Mouse (Mus musculus): ENCODE measurements around the gene Sumo1. TPM values are rescaled to one million over a fixed set of nuclear protein-coding genes. Genes with fewer than 3 reads are reported as not detected.
A peak's percentile ranks its signal among the peaks of the same experiment; 100 is the strongest.

The Sumo1 gene
- polyA plus RNA-seq, 1 experiment from 2014 or later, result 460 TPM

DNA sequence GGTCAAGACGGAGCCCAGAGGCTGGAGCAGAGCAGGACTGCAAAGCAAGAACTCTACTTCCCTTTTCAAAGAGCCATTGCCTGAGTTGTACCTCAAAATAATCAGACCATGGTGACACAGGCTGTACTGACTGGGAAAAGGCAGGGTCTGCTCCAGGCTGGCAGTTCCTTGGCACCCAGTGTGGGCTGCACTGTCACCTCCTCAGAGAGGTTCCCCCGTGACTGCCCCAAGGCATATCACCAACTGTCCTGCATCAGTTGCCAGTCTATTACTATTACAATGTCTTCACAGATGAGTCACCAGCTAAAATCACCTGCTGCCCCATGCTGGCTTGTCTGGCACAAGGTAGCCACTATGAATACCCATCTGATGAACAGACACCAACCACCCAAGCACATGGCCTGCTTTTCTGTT is 77.0 kb downstream of the Sumo1 start:
- no peak overlapping the region for H3K4me2 ChIP-seq (replicated peaks; ENCODE audit: low read depth, low read length)
- peaks cover 3% of the 10 kb centered on the region; the same call in 1 of the 2 replicates for H3K27me3 ChIP-seq (ENCODE audit: control insufficient read depth, insufficient read depth, low read length)
- H3K27ac ChIP-seq (ENCODE audit: low read depth, low read length), result no peak overlapping the region
- H3K9me3 ChIP-seq (ENCODE audit: control insufficient read depth, low read length), result no peaks in the 10 kb centered on the region
- 84% methylated on average over 2 of the region's 2 CpGs for WGBS
- H3K9ac ChIP-seq (ENCODE audit: low read depth, low read length), result no peak overlapping the region
- no peaks in the 10 kb centered on the region for H3K36me3 ChIP-seq (ENCODE audit: control insufficient read depth, insufficient read depth, low read length)
- H3K4me3 ChIP-seq (ENCODE audit: low read length), result no peak overlapping the region
- ATAC-seq (ENCODE audit: low FRiP score, low TSS enrichment), result no peak
- H3K4me1 ChIP-seq (ENCODE audit: control insufficient read depth, insufficient read depth, low read length), result peaks cover 26% of the 10 kb centered on the region

DNA sequence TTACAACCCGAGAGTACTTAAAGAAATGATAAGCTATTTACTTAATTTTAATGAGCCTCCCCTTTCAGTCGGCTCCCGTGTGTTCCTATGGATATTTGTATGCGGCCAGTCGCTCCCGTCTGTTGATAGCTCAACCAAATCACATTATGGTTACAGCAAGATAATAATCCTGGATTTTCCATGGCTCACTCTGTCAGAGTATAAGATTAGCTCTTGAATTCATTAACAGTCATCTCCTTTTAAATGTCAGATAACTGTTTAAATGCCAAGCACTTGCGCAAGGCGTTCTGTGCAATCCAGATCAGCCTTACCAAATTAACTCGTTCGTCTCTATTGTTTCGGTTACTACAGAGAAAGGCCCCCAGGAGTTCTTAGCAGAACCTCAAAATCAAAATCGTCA is 77.8 kb downstream of the Sumo1 start:
- Histone ChIP-seq H3K36me3 (ENCODE audit: control insufficient read depth, insufficient read depth, low read length) (no peaks in the 10 kb centered on the region), H3K27me3 (ENCODE audit: control insufficient read depth, insufficient read depth, low read length) (peaks cover 3% of the 10 kb centered on the region; the same call in 1 of the 2 replicates), H3K4me1 (ENCODE audit: control insufficient read depth, insufficient read depth, low read length) (peaks cover 26% of the 10 kb centered on the region), H3K9me3 (ENCODE audit: control insufficient read depth, low read length) (no peaks in the 10 kb centered on the region), H3K4me2 (replicated peaks; ENCODE audit: low read depth, low read length) (no peak overlapping the region; the same call in 1 of the 2 replicates), H3K4me3 (ENCODE audit: low read length) (no peak overlapping the region), H3K27ac (ENCODE audit: low read depth, low read length) (no peak overlapping the region), H3K9ac (ENCODE audit: low read depth, low read length) (no peak overlapping the region)
- ATAC-seq (ENCODE audit: low FRiP score, low TSS enrichment), result no peak
- 36% methylated on average over 12 of the region's 12 CpGs for WGBS

DNA sequence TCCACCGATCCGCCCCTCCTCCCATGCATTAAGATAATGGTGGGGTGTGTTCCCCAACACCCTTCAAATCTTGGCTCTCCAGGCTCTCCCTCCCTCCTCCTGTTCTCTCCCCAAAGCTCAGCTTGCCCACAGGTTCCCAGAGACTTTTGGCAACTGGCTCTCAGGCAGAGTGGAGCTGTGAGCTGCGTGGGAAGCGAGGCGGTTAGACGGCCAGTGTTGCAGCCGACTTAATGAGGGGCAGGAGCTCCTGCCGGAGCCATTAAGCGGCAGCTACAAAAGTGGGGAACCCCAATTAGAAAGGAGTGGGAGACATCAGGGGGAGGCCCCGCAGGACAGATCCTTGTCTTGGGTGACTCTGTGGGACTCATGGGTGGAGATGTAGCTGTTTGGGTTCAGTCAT is 78.3 kb downstream of the Sumo1 start:
- Histone ChIP-seq H3K4me1 (ENCODE audit: control insufficient read depth, insufficient read depth, low read length) (peaks cover 26% of the 10 kb centered on the region), H3K27ac (ENCODE audit: low read depth, low read length) (no peak overlapping the region), H3K27me3 (ENCODE audit: control insufficient read depth, insufficient read depth, low read length) (peaks cover 3% of the 10 kb centered on the region; the same call in 1 of the 2 replicates), H3K4me3 (ENCODE audit: low read length) (0 out of 2 replicates have a peak overlapping the region, but pooled peaks have one; percentile 2), H3K9ac (ENCODE audit: low read depth, low read length) (no peak overlapping the region), H3K9me3 (ENCODE audit: control insufficient read depth, low read length) (no peaks in the 10 kb centered on the region), H3K4me2 (replicated peaks; ENCODE audit: low read depth, low read length) (peak overlapping the region; percentile 25; the same call in 1 of the 2 replicates), H3K36me3 (ENCODE audit: control insufficient read depth, insufficient read depth, low read length) (no peaks in the 10 kb centered on the region)
- 10% methylated on average over 10 of the region's 10 CpGs for WGBS
- ATAC-seq (ENCODE audit: low FRiP score, low TSS enrichment), result no peak

DNA sequence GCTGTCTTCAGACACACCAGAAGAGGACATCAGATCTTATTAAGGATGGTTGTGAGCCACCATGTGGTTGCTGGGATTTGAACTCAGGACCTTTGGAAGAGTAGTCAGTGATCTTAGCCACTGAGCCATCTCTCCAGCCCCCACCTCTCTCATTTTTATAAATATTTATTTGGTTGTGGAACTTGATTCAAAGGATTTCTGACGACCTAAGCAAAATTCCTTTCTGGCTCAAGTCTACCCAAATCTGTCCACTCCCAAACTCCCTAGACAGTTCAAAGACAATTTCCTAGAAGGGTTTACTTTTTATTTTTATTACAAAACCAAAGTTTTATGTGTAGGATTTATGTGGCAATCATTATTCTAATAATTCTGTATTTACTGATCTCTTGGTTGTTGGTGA is 81.4 kb downstream of the Sumo1 start:
- Histone ChIP-seq H3K4me2 (replicated peaks; ENCODE audit: low read depth, low read length) (no peak overlapping the region), H3K9ac (ENCODE audit: low read depth, low read length) (no peak overlapping the region), H3K9me3 (ENCODE audit: control insufficient read depth, low read length) (no peaks in the 10 kb centered on the region), H3K27me3 (ENCODE audit: control insufficient read depth, insufficient read depth, low read length) (peaks cover 3% of the 10 kb centered on the region; the same call in 1 of the 2 replicates), H3K4me1 (ENCODE audit: control insufficient read depth, insufficient read depth, low read length) (peaks cover 19% of the 10 kb centered on the region), H3K4me3 (ENCODE audit: low read length) (no peak overlapping the region), H3K36me3 (ENCODE audit: control insufficient read depth, insufficient read depth, low read length) (no peaks in the 10 kb centered on the region), H3K27ac (ENCODE audit: low read depth, low read length) (no peak overlapping the region)
- WGBS, result 49% methylated on average over 1 of the region's 1 CpGs
- no peak for ATAC-seq (ENCODE audit: low FRiP score, low TSS enrichment)

DNA sequence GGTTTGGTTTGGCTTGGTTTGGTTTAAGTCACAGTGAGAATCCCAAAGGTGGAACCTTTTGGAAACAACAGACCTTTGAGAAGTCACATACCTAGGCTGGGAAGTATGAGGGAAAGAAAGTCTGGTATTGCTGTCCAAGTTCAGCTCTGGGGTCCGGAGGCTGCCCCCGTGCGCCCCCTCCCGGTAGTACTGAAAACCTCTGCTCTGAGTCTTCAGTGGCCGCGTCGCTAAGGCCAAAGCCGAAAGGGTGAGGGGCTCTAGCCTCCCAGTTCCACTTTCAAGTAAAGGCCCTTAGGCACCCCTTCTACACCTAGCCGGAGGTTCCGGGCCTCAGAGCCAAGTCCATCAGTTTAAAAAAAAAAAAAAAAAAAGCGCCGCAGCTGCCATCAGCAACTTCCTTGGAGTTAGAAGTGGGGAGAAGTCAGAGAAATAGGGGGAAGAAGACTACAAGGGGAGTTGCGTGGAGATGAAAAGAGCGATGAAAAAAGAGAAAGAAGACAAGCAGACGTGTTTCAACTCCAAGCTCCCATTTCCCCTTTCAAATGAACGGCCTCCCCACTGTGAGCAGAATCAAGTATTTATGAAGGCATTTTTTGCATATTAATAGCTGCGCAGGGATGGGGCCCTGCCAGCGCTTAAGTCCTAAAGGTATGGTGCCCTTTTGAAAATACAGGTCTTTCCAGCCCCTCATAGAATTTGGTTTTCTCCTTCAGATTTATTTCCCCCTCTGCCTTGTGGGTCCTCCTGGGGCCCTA is 85.8 kb downstream of the Sumo1 start:
- H3K4me2 ChIP-seq (replicated peaks; ENCODE audit: low read depth, low read length), result peak overlapping the region; percentile 29; the same call in 1 of the 2 replicates
- H3K4me3 ChIP-seq (ENCODE audit: low read length), result no peak overlapping the region
- H3K27ac ChIP-seq (ENCODE audit: low read depth, low read length), result no peak overlapping the region; the same call in 1 of the 2 replicates
- peaks cover 16% of the 10 kb centered on the region; the same call in 1 of the 2 replicates for H3K4me1 ChIP-seq (ENCODE audit: control insufficient read depth, insufficient read depth, low read length)
- H3K9ac ChIP-seq (ENCODE audit: low read depth, low read length), result no peak overlapping the region
- peak; percentile 40; the same call in 1 of the 2 replicates for ATAC-seq (ENCODE audit: low FRiP score, low TSS enrichment)
- 13% methylated on average over 18 of the region's 18 CpGs for WGBS
- no peaks in the 10 kb centered on the region for H3K27me3 ChIP-seq (ENCODE audit: control insufficient read depth, insufficient read depth, low read length)
- no peaks in the 10 kb centered on the region for H3K9me3 ChIP-seq (ENCODE audit: control insufficient read depth, low read length)
- no peaks in the 10 kb centered on the region for H3K36me3 ChIP-seq (ENCODE audit: control insufficient read depth, insufficient read depth, low read length)

DNA sequence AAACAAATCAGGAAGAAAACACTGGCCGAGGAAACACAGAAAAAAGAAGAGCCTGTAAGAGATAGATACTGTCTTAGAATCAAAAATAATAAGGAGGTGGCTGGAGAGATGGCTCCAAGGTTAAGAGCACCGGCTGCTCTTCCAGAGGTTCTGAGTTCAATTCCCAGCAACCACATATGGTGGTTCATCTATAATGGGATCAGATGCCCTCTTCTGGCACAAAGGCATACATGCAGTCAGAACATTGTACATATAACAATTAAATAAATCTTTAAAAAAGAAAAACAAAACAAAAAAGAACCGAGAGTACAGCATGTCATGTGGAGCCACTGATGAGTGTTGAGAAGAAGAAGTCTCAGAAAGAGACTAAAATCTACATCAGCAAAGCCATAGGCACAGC is 89.8 kb downstream of the Sumo1 start:
- H3K27ac ChIP-seq (ENCODE audit: low read depth, low read length), result peak overlapping the region; percentile 67; the same call in 1 of the 2 replicates
- no peak overlapping the region for H3K4me2 ChIP-seq (replicated peaks; ENCODE audit: low read depth, low read length)
- no peak overlapping the region for H3K9ac ChIP-seq (ENCODE audit: low read depth, low read length)
- no peak for ATAC-seq (ENCODE audit: low FRiP score, low TSS enrichment)
- H3K27me3 ChIP-seq (ENCODE audit: control insufficient read depth, insufficient read depth, low read length), result no peaks in the 10 kb centered on the region
- no peak overlapping the region for H3K4me3 ChIP-seq (ENCODE audit: low read length)
- WGBS, result 73% methylated on average over 3 of the region's 3 CpGs
- H3K9me3 ChIP-seq (ENCODE audit: control insufficient read depth, low read length), result no peaks in the 10 kb centered on the region
- peaks cover 26% of the 10 kb centered on the region for H3K4me1 ChIP-seq (ENCODE audit: control insufficient read depth, insufficient read depth, low read length)
- H3K36me3 ChIP-seq (ENCODE audit: control insufficient read depth, insufficient read depth, low read length), result no peaks in the 10 kb centered on the region

DNA sequence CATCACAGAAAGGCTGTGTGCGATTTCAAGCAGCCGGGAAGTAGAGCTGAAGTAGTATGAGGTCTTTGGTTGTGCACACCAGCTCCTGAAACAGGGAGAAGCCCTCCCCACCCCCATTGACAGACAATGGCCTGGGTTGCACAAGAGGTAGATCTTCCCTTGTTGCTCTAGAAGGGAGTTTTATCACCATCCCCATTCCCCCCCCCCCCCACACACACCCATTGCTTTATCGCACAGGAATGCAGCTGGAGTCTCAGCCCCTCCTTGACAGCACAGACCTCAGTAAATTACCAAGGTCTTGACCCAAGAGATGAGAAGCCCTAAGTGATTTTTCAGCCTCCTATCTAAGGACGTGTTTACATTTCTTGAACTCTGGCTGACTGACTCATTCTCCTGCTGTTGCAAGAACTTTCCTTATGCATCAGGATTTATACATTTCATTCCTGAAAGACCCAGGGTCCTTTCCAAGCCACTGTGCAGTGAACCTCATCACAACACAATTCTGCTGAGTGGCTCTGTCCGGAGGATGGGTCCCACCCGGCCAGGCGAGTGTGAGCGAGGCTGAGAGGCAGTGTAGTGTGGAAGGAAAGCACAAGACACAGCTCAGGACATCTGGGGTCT is 90.4 kb downstream of the Sumo1 start:
- Histone ChIP-seq H3K9ac (ENCODE audit: low read depth, low read length) (no peak overlapping the region), H3K27me3 (ENCODE audit: control insufficient read depth, insufficient read depth, low read length) (no peaks in the 10 kb centered on the region), H3K4me3 (ENCODE audit: low read length) (no peak overlapping the region), H3K9me3 (ENCODE audit: control insufficient read depth, low read length) (no peaks in the 10 kb centered on the region), H3K36me3 (ENCODE audit: control insufficient read depth, insufficient read depth, low read length) (no peaks in the 10 kb centered on the region), H3K27ac (ENCODE audit: low read depth, low read length) (peak overlapping the region; percentile 67; the same call in 1 of the 2 replicates), H3K4me1 (ENCODE audit: control insufficient read depth, insufficient read depth, low read length) (peaks cover 26% of the 10 kb centered on the region), H3K4me2 (replicated peaks; ENCODE audit: low read depth, low read length) (no peak overlapping the region)
- WGBS, result 13% methylated on average over 8 of the region's 8 CpGs
- ATAC-seq (ENCODE audit: low FRiP score, low TSS enrichment), result peak; percentile 92

DNA sequence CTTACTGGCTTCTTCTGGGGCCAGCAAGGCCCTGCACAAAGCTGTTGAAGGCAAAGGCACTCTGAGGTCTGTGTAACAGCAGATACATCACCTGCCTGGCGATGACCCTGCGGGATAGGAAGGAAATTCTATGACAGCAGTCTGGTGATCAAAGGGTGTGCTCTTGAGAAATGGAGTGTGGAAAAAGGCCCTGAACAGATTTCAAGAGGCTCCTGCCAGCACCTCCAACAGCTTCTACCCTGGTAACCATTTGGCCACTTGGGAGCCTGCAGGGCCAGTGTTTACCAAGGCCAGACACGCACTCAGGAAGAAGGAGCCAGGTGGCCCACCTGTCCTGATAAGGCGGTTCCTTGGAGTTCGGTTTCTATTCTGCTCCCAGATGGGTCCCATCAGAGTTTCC is 91.3 kb downstream of the Sumo1 start:
- H3K9ac ChIP-seq (ENCODE audit: low read depth, low read length), result no peak overlapping the region
- peak overlapping the region; percentile 11; the same call in 1 of the 2 replicates for H3K27ac ChIP-seq (ENCODE audit: low read depth, low read length)
- peaks cover 30% of the 10 kb centered on the region for H3K4me1 ChIP-seq (ENCODE audit: control insufficient read depth, insufficient read depth, low read length)
- 30% methylated on average over 5 of the region's 5 CpGs for WGBS
- H3K9me3 ChIP-seq (ENCODE audit: control insufficient read depth, low read length), result no peaks in the 10 kb centered on the region
- no peaks in the 10 kb centered on the region for H3K27me3 ChIP-seq (ENCODE audit: control insufficient read depth, insufficient read depth, low read length)
- H3K4me2 ChIP-seq (replicated peaks; ENCODE audit: low read depth, low read length), result no peak overlapping the region
- ATAC-seq (ENCODE audit: low FRiP score, low TSS enrichment), result no peak
- H3K4me3 ChIP-seq (ENCODE audit: low read length), result no peak overlapping the region
- H3K36me3 ChIP-seq (ENCODE audit: control insufficient read depth, insufficient read depth, low read length), result no peaks in the 10 kb centered on the region

DNA sequence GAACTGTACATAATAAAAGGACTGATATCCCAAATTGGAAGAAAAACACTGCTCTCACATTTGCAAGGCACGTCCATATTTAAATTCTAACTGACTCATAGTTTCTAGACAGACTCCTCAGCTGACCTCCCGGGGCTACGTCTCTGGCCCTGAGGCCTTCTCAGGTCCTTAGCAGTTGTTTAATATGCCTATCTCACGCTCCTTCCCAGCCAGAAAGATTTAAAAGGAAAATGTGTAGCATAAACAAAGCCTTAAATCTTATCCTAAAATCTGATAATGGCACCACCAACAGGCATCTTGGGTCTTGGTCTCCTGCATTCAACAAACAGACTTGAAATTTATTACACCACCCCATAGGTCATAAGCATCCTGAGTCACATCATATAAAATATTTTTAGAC is 91.9 kb downstream of the Sumo1 start:
- Histone ChIP-seq H3K9ac (ENCODE audit: low read depth, low read length) (no peak overlapping the region), H3K36me3 (ENCODE audit: control insufficient read depth, insufficient read depth, low read length) (no peaks in the 10 kb centered on the region), H3K27me3 (ENCODE audit: control insufficient read depth, insufficient read depth, low read length) (no peaks in the 10 kb centered on the region), H3K4me2 (replicated peaks; ENCODE audit: low read depth, low read length) (no peak overlapping the region), H3K9me3 (ENCODE audit: control insufficient read depth, low read length) (no peaks in the 10 kb centered on the region), H3K4me1 (ENCODE audit: control insufficient read depth, insufficient read depth, low read length) (peaks cover 25% of the 10 kb centered on the region), H3K4me3 (ENCODE audit: low read length) (no peak overlapping the region), H3K27ac (ENCODE audit: low read depth, low read length) (no peak overlapping the region)
- 47% methylated on average over 4 of the region's 4 CpGs for WGBS
- no peak for ATAC-seq (ENCODE audit: low FRiP score, low TSS enrichment)

Measured in kidney, embryonic 14.5 days (tissue).